Mouse (Mus musculus): ENCODE measurements at regions not wholly inside any gene's neighbourhood (a gene's known extent, or its start where the extent isn't known, plus 50 kb on each side); places are given as distances from the start of the nearest gene placed in this dataset.

DNA sequence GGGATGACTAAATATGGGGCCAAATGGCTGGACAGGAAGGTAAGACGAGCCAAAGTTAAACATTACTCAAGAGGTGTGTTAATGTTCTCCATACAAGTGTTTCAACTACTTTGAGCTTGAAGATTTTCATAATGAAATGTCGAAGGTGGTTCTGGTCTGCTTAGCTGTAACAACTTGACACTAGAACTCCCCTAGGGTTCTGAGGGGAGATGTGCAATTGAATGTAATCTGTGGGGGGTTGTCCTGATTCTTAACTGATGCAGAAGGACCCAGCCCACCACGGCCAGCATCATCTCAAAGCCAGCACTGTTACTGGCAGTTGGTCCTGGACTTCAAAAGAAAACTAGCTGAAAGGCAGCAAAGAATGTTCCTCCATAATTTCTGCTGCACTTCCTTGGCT, 55.3 kb downstream of the Gpr88 start:
- TF ChIP-seq CTCF (IDR thresholded peaks at IDR 0.05; ENCODE audit: low read depth) (no peak), EP300 (IDR thresholded peaks at IDR 0.05; ENCODE audit: low read depth) (no peak)

All from liver, postnatal 0 days (tissue).